Mouse (Mus musculus) adrenal gland, adult (tissue): ENCODE results near the gene Ankfy1.
"Not testable (repeated sequence)": the region's sequence is repeated elsewhere in the genome, so short reads cannot be mapped to it uniquely, and the experiment has no call there.

ENCODE experiments used
- DNase-seq, 2 experiments: peaks; one replicate each; pipeline ENCODE4 v3.0.0; 2022 to 2023; ENCODE audit warnings: low spot score in 1 of 2; ENCODE audit not compliant: inconsistent age in 2 of 2

Gene Ankfy1

DNA sequence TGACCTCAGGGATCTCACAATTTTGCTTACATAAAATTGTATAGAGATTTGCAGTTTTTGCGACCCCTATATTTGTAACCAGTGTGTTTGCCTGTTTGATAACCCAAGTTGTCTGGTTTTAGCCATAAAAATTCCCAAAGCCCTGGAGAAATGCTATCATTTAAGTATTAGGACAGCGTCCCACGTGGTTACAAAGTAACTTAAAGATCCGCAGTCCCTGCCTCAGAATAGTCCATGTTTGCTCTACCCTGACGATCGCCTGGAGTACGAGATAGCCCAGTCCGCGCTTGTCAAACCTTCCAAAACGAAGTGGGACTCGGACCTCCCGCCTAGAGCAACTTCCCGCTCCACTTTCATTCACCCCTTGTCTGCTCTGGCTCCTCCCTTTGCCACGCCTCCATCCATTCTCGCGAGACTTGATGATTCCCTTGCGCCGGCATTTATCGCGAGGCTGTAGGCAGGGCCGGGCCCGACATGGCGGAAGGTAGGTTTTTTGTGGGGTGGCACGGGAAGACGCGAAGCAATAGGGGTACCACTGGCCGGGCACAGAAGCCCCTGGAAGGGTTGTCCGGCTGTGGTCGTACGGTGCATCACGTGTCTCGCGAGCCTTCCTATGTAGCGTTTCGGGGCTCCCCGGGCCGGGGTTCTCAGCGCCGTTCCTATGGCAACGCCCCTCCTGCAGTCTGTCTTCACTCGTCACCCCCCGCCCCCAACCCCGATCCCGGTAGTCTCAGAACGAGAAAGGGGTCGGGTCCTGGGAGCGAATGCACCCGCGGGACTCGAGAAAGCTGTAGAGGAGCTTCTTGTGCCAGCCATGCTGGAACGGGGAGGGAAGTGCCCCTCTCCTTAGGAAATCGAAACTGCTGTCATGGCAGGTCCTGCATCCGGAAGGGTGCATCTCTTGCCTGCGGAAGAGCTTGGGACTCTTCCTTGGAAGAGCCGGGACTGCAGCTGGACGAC is at the start of gene Ankfy1:
TSS of gene Ankfy1 (plus strand) at position 456 of the 960 bp plus-strand sequence.
- peak; percentile 96 to 99 for DNase-seq

- no peak for DNase-seq
These were observed 47.1 kb upstream of the Ankfy1 start for GRCm38 (mm10) chr11:72642730-72643129.

GRCm38 (mm10) chr11:72645386-72645785 is 44.4 kb upstream of the Ankfy1 start:
- no peak for DNase-seq

GRCm38 (mm10) chr11:72650347-72650746 is 39.5 kb upstream of the Ankfy1 start:
- no peak for DNase-seq

GRCm38 (mm10) chr11:72659918-72660317 is 29.9 kb upstream of the Ankfy1 start:
- no peak for DNase-seq

GRCm38 (mm10) chr11:72660359-72660758 is 29.4 kb upstream of the Ankfy1 start:
- DNase-seq = no peak

DNA sequence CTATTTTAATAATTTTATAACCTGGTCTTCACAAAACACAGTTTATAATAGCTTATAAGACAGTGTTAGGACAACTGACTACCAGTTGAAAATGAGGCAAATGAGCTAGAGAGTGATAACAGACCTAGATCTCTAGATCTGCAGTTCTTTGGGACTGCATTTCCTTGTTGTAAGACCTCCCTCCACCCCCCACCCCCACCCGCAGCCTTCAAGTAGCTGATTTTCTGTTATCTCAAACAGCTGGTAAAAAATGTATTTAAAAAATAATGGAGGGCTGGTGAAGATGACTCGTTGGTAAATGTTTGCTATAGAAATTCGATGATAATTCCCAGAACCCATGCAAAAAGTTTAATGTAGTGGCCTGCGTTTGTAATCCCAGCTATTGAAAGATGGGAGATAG is 25.2 kb upstream of the Ankfy1 start:
- no peak for DNase-seq

DNA sequence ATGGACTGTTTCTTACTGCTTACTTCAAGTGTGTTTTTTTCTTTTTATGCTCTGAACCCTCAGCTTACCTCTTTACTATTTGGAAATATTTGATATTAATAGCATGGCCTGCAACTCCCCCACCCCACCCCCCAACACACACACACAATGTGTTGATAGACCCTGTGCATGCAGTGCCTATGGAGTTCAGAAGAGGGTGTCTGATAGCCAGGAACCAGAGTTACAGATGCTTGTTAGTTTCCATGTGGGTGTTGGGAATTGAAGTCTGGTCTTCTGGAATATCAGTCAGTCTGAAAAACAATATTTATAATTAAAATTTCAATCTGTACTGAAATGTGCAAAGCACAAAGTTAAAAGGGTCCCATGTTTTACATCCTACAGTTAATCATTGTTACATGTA is 19.2 kb upstream of the Ankfy1 start:
- DNase-seq = no peak

- DNase-seq = no peak
These were observed 18.4 kb upstream of the Ankfy1 start for GRCm38 (mm10) chr11:72671294-72671988.

GRCm38 (mm10) chr11:72672438-72672837 is 17.4 kb upstream of the Ankfy1 start:
- DNase-seq = no peak

DNA sequence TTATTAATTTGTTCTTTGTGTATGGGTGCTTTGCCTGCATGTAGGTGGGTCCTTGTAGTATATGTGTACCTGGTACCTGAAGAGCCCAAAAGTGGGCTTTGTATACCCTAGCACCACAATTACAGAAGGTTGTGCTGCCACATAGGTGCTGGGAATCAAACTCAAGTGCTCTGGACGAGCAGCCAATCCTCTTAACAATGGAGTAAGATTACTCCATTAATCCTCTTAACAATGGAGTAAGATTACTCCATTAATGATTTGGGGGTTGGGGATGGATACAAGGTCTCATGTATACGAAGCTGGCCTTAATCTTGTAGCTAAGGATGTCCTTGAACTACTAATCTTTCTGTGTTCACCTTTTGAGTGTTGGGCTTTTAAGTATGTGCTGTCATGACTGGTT is 14.5 kb upstream of the Ankfy1 start:
- no peak for DNase-seq

DNA sequence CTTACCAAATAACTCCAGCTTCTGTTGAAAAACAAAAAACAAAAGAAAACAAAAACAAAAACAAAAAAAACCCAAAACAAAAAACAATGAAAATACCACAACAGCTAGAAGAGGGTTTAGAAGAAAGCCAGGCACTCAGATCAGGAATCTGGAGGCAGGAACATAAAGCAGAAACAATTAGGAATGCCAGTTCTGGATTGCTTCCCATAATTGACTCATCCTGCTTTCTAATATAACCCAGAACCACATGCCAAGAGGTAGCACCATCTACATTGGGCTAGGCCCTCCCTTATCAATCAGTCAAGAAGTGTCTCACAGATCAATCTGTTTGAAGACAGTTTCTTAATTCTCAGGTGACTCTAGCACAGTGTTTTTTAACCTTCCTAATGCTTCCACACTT is 9.1 kb upstream of the Ankfy1 start:
- no peak for DNase-seq

- DNase-seq = no peak
These were observed 6.4 kb upstream of the Ankfy1 start for GRCm38 (mm10) chr11:72683402-72683801.

DNA sequence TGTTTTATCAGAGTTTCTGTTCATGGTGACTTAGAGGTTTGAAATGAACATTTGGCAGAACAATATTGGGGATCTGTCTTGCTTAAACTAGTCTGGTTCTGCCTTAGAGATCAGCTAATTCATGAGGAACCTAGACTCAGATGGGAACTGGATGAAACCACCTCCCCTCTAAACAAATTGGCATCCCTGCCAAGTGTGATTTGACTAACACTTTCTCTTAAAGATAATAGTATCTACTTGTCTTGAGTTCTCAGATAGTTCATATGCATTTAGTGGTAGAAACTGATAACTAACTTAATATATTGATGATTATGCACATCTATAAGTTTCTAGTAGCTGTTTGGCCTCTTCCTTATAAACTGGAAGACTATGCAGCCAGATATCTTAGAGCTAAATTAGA is 3.1 kb upstream of the Ankfy1 start:
- no peak for DNase-seq

GRCm38 (mm10) chr11:72688242-72688641 is 1.6 kb upstream of the Ankfy1 start:
- no peak for DNase-seq

DNA sequence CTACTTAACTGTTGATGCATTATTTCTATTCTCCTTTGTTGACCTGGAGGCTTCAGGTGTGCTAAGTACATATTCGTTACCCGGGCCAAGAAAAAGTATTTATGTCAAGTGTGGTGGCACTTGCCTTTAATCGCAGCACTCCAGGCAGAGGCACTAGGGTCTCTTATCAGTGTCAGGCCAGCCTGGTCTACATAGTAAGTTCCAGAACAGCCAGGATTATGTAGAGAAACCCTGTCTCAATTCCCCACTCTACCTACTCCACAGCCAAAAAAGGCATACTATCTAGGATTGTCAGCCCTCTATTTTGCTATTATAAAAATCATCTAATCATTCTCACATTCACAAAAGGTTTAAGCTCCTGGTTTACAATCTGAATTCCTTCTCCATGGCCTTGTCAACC is 691 bp upstream of the Ankfy1 start:
- DNase-seq = no peak

- DNase-seq = no peak
These were observed 2.5 kb downstream of the Ankfy1 start for GRCm38 (mm10) chr11:72692353-72692752.

DNA sequence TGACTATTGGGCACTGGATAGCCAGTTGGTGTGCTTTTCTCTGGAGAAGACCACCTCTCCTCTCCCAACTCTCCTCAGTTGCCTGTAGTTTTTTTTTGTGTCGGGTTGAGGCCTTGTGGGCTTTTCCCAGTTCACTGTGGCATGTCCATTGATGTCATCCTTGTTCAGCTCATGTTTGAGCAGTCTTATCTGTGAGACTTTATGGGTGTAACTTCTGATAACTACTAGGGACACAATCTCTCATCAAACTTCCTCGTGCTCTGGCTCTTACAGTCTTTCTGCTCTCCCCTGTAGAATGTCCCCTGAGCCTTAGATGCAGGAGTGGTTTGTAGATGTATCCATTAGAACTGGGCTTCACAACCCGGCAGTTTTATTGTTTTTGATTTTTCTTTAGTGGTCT is 5.2 kb downstream of the Ankfy1 start:
- no peak for DNase-seq

GRCm38 (mm10) chr11:72696368-72696971 is 6.7 kb downstream of the Ankfy1 start:
- no peak for DNase-seq

DNA sequence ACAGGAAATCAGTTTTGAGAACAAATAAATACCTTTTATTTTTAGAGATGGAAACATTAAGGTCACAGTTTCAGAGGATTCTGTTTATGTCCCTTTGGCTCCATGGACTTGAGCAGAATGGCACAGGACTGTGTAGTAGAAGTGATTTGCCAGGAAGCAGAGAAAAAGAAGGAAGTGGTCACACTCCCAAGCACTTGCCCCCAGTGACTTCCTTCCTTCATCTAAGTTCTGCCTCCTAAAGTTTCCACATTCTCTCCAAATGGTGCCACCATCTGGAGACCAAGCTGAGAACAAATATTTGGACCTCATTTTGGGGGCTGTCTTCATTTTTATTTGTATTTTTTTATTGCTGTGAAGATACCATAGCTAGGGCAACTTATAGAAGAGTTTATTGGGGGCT is 7.5 kb downstream of the Ankfy1 start:
- no peak for DNase-seq

DNA sequence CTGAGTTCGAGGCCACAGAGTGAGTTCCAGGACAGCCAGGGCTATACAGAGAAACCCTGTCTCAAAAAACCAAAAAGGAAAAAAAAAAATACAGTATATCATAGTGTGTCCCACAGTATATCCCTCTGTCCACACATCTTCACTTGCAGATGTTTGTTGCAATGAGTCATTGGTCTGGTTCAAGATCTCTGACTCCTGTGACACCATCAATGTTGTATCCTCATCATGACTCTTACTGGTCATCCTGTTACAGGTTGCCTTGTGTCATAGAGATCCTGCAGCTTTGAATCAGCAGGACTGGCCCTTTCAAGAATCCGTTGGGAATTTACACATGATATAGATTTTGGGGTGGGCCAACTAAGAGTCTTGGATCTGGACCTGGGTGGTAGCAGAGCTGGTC is 15.3 kb downstream of the Ankfy1 start:
- DNase-seq = not testable (repeated sequence)

- DNase-seq = no peak
These were observed 22.9 kb downstream of the Ankfy1 start for GRCm38 (mm10) chr11:72712721-72713120.
